Mouse (Mus musculus) kidney, embryonic 16.5 days (tissue): Measurements from ENCODE around the gene Gcnt4. TPM values are rescaled to one million over a fixed set of nuclear protein-coding genes. Genes with fewer than 3 reads are reported as not detected.
A peak's percentile ranks its signal among the peaks of the same experiment; 100 is the strongest.

ENCODE experiments used
- ATAC-seq: fragments of 200-750 bp; cut with Nextera tagmentation; 2 replicates; pipeline ENCODE4 v1.8.0; 2017; ENCODE audit warnings: moderate TSS enrichment; ENCODE audit not compliant: low FRiP score, low TSS enrichment
- H3K27ac ChIP-seq: fragments of 300-500 bp; sonication (generic); 2 replicates; pipeline ENCODE4 v1.5.1; 2014; ENCODE audit warnings: low read length
- H3K27me3 ChIP-seq: fragments of 300-500 bp; sonication (generic); 2 replicates; pipeline ENCODE4 v1.6.1; 2014; ENCODE audit warnings: low read length, control low read depth, mixed read lengths; ENCODE audit not compliant: insufficient read depth
- H3K36me3 ChIP-seq: fragments of 300-500 bp; sonication (generic); 2 replicates; pipeline ENCODE4 v1.6.1; 2014; ENCODE audit warnings: low read length, control low read depth, mixed read lengths; ENCODE audit not compliant: insufficient read depth
- H3K4me1 ChIP-seq: fragments of 300-500 bp; sonication (generic); 2 replicates; pipeline ENCODE4 v1.6.1; 2014; ENCODE audit warnings: low read length, control low read depth, mixed read lengths; ENCODE audit not compliant: insufficient read depth
- H3K4me2 ChIP-seq: fragments of 300-500 bp; sonication (generic); replicated peaks from 2 replicates; pipeline ENCODE4 v1.6.1; 2014; ENCODE audit warnings: low read depth, low read length
- H3K4me3 ChIP-seq: fragments of 300-500 bp; sonication (generic); 2 replicates; pipeline ENCODE4 v1.5.1; 2014; ENCODE audit warnings: mild to moderate bottlenecking, low read length
- H3K9ac ChIP-seq: fragments of 300-500 bp; sonication (generic); replicated peaks from 2 replicates; pipeline ENCODE4 v1.6.1; 2014; ENCODE audit warnings: low read length
- H3K9me3 ChIP-seq: fragments of 300-500 bp; sonication (generic); 2 replicates; pipeline ENCODE4 v1.6.1; 2016; ENCODE audit warnings: low read length, control low read depth
- WGBS: fragments of 180-500 bp; shearing (Covaris S2); extraction: QIAGEN DNeasy Blood & Tissue Kit; methylation state at CpG from one replicate; pipeline ENCODE4 v1.1.7; 2014; 5-methylcytosine and 5-hydroxymethylcytosine counted together
- polyA plus RNA-seq: library from polyadenylated mRNA; unstranded; fragments of >200 nt; fragmentation: Nextera tagmentation; extraction: Ambion mirVana; gene quantifications from 2 replicates; pipeline ENCODE4 v1.2.1, GENCODE M21; 2015

The Gcnt4 gene
- polyA plus RNA-seq, 1 experiment from 2014 or later, result 1.7 TPM

GRCm38 (mm10) chr13:96985599-96986275 lies 61.2 kb downstream of the Gcnt4 start:
- H3K4me3 ChIP-seq, result no peak overlapping the region
- no peaks in the 10 kb centered on the region for H3K36me3 ChIP-seq
- H3K9me3 ChIP-seq, result no peaks in the 10 kb centered on the region
- no peak overlapping the region for H3K27ac ChIP-seq
- no peak overlapping the region for H3K9ac ChIP-seq
- H3K4me2 ChIP-seq, result no peak overlapping the region
- H3K27me3 ChIP-seq, result no peaks in the 10 kb centered on the region
- ATAC-seq, result no peak
- H3K4me1 ChIP-seq, result peaks cover 26% of the 10 kb centered on the region
- 44% methylated on average over 12 of the region's 12 CpGs for WGBS

GRCm38 (mm10) chr13:96989129-96989528 lies 64.6 kb downstream of the Gcnt4 start:
- Histone ChIP-seq H3K4me2 (no peak overlapping the region), H3K9me3 (no peaks in the 10 kb centered on the region)

GRCm38 (mm10) chr13:96990045-96990444 lies 65.6 kb downstream of the Gcnt4 start:
- Histone ChIP-seq H3K9ac (no peak overlapping the region), H3K36me3 (no peaks in the 10 kb centered on the region), H3K4me1 (peaks cover 14% of the 10 kb centered on the region), H3K9me3 (no peaks in the 10 kb centered on the region), H3K27ac (no peak overlapping the region), H3K27me3 (no peaks in the 10 kb centered on the region), H3K4me2 (no peak overlapping the region), H3K4me3 (no peak overlapping the region)
- ATAC-seq, result no peak
- 79% methylated on average over 3 of the region's 3 CpGs for whole genome bisulfite sequencing

More at GRCm38 (mm10) chr13:96989129-96989528, 64.6 kb downstream of the Gcnt4 start:
- no peak overlapping the region for H3K27ac ChIP-seq
- no peak overlapping the region for H3K9ac ChIP-seq
- H3K36me3 ChIP-seq, result no peaks in the 10 kb centered on the region
- 95% methylated on average over 16 of the region's 16 CpGs for WGBS
- no peak for ATAC-seq
- H3K4me1 ChIP-seq, result peaks cover 15% of the 10 kb centered on the region
- no peak overlapping the region for H3K4me3 ChIP-seq
- no peaks in the 10 kb centered on the region for H3K27me3 ChIP-seq

- H3K27ac ChIP-seq, result no peak overlapping the region
- H3K4me3 ChIP-seq, result no peak overlapping the region
- no peaks in the 10 kb centered on the region for H3K9me3 ChIP-seq
- peaks cover 12% of the 10 kb centered on the region for H3K4me1 ChIP-seq
- no peaks in the 10 kb centered on the region for H3K36me3 ChIP-seq
- H3K4me2 ChIP-seq, result peak overlapping the region; percentile 8; the same call in 1 of the 2 replicates
- peak; percentile 82 for ATAC-seq
- 41% methylated on average over 14 of the region's 14 CpGs for WGBS
- no peak overlapping the region for H3K9ac ChIP-seq
- H3K27me3 ChIP-seq, result no peaks in the 10 kb centered on the region
These were observed 66.2 kb downstream of the Gcnt4 start for GRCm38 (mm10) chr13:96990561-96991265.

GRCm38 (mm10) chr13:96993291-96993989 lies 69.0 kb downstream of the Gcnt4 start:
- H3K4me3 ChIP-seq, result no peak overlapping the region
- no peaks in the 10 kb centered on the region for H3K9me3 ChIP-seq
- 50% methylated on average over 8 of the region's 8 CpGs for WGBS
- H3K4me2 ChIP-seq, result no peak overlapping the region
- ATAC-seq, result no peak; the same call in 1 of the 2 replicates
- peaks cover 8% of the 10 kb centered on the region for H3K4me1 ChIP-seq
- no peak overlapping the region for H3K9ac ChIP-seq
- H3K27ac ChIP-seq, result no peak overlapping the region
- no peaks in the 10 kb centered on the region for H3K36me3 ChIP-seq
- H3K27me3 ChIP-seq, result no peaks in the 10 kb centered on the region

GRCm38 (mm10) chr13:96995243-96995642 lies 70.8 kb downstream of the Gcnt4 start:
- no peak overlapping the region for H3K4me3 ChIP-seq
- no peak for ATAC-seq
- WGBS, result 63% methylated on average over 5 of the region's 5 CpGs
- H3K4me1 ChIP-seq, result peaks cover 8% of the 10 kb centered on the region
- H3K9me3 ChIP-seq, result no peaks in the 10 kb centered on the region
- no peak overlapping the region for H3K27ac ChIP-seq
- no peak overlapping the region for H3K4me2 ChIP-seq
- no peak overlapping the region for H3K9ac ChIP-seq
- H3K27me3 ChIP-seq, result no peaks in the 10 kb centered on the region
- no peaks in the 10 kb centered on the region for H3K36me3 ChIP-seq

GRCm38 (mm10) chr13:96997080-96997479 lies 72.6 kb downstream of the Gcnt4 start:
- ATAC-seq, result no peak
- H3K4me2 ChIP-seq, result no peak overlapping the region
- H3K4me3 ChIP-seq, result no peak overlapping the region
- no peaks in the 10 kb centered on the region for H3K9me3 ChIP-seq
- H3K9ac ChIP-seq, result no peak overlapping the region
- WGBS, result 62% methylated on average over 1 of the region's 1 CpGs
- H3K4me1 ChIP-seq, result no peaks in the 10 kb centered on the region
- no peaks in the 10 kb centered on the region for H3K27me3 ChIP-seq
- H3K36me3 ChIP-seq, result no peaks in the 10 kb centered on the region
- no peak overlapping the region for H3K27ac ChIP-seq

Other genes with a start within 250 kb of the Gcnt4 start
- gene Ankrd31, start 176.4 kb upstream of the Gcnt4 start, polyA plus RNA-seq, result not detected in 2 replicates
- gene 1700029F12Rik, start 109.7 kb downstream of the Gcnt4 start, polyA plus RNA-seq, result not detected in 2 replicates
- 2.3 and 2.4 TPM in 2 replicates for gene Fam169a, start 142.6 kb downstream of the Gcnt4 start, polyA plus RNA-seq
- 3.4 and 11.4 TPM in 2 replicates for gene Gm6169, start 174.5 kb downstream of the Gcnt4 start, polyA plus RNA-seq
- gene Gfm2, start 213.2 kb downstream of the Gcnt4 start, polyA plus RNA-seq, result 33.5 and 39.2 TPM in 2 replicates
- 48.8 and 55.4 TPM in 2 replicates for gene Nsa2, start 213.2 kb downstream of the Gcnt4 start, polyA plus RNA-seq